Mouse (Mus musculus): ENCODE measurements around the gene Rps15.

Rps15 gene

DNA sequence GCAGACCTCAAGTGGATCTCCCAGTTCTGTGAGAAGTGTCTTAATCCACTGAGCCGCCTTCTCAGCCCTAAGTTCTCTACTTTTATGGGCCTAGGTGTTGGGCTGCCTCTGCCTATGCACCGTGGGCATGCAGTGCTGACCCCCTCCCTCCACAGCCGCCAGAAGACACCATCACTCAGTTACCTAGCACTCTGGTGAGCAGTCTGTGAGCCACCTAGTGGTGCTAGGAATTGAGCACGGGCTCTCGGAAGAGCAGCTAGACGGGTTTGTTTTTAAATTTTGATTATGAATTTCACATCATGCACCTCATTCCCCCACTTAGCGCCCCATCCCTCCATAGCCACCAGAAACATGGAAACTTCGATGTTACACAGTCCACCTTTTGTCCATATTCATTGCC, 3.6 kb upstream of the Rps15 start:
- DNase-seq (ENCODE audit: low read depth), result peak; percentile 30

DNA sequence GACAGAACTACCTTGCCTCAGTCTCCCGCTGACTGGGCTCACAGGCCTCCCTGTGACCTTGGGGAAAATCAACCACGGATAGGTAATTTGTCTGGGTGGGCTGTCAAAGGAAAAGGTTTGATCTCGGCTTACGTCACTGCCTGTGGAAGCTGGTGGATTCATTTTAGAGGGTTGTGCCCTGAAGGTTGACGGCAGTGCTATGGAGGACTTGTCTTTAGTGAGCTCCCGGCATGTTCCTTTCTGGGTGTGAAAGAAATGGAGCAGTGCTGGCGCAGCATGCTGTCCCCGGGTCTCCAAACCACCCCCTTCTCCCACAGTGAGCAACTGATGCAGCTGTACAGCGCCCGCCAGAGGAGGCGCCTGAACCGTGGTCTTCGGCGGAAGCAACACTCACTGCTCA, 1.1 kb downstream of the Rps15 start:
- peak; percentile 47 for DNase-seq (ENCODE audit: low read depth)

DNA sequence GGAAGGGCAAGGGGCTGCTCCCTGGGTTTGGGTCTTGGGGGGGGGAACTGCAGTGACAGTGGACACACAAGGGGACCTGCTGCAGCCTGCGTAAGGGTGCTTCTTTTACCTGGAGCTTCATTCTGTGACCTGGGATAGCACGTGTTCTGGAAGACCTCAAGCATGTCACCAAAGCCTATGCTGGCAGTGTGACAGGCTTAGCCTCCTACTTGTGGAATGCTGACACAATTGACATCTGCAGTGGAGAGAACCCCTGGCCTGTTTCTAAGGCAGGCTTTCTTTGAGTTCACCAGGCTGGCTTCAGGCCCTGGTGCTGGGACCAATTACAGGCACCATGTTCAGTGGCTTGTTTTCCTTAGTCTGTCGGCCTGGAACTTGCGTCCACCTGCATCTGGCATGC, 2.1 kb downstream of the Rps15 start:
- no peak for DNase-seq (ENCODE audit: low read depth)

DNA sequence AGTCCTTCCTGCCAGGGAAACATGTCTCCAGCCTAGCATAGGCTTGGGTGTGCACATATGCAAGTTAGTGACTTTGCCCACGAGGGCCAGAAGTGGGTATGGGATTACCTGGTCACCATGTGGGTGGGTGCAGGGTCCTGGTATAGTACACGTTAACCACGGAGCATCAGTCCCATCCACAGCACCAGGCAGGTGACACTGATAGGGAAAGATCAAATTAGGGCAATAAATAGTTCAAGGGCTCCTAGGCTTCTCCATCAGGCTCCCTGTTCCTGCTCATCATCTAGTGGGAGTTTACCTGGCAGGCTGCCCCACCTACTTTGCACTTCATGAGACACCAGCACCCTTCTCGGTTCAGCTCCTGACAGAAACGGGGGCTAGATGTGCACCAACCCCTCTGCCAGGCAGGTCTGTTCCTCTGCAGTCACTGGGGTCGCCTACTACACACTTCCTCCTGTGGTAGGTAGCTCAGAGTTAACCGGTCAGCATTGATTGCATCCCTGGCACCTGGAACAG, 2.6 kb downstream of the Rps15 start:
- DNase-seq (ENCODE audit: low read depth), result peak; percentile 21

DNA sequence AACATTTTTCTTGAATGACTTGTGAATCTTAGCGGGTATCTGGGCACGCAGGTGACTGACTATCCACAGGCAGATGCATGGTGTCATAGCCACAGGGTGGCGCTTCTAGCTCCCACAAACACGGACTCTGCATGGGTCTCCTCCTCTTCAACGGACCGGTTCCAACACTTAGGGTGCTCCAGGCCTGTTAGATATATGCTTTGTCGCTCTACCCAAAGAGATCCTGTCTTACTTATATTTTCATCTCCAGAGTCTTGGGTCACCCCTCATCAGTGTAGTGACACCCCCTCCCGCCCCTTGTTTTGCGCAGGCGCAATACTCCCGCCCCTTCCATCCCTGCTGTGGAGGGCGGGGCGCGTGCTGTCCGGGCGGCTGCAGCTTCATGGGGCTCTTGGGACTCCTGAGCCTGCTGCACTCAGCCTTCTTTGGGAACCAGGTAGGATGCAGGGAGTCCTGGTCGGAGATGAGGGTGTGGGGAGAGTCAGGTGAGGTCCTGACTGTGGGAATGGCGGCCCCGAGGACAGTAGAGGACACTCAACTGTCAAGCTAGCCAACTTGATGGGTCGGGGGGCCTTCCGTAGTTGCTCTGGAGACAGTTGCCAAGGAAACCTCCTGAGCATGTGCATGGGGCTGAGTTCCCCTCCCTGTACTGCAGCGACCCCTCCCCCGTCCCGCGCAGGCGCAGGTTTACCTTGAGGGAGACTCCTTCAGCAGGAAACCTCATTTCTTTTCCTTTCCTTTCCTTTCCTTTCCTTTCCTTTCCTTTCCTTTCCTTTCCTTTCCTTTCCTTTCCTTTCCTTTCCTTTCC, 3.6 kb downstream of the Rps15 start, which contains the start of gene Apc2:
Gene Apc2 (plus strand): TSS at position 360 of the 808 bp plus-strand sequence.
- peak; percentile 69 for DNase-seq (ENCODE audit: low read depth)

DNA sequence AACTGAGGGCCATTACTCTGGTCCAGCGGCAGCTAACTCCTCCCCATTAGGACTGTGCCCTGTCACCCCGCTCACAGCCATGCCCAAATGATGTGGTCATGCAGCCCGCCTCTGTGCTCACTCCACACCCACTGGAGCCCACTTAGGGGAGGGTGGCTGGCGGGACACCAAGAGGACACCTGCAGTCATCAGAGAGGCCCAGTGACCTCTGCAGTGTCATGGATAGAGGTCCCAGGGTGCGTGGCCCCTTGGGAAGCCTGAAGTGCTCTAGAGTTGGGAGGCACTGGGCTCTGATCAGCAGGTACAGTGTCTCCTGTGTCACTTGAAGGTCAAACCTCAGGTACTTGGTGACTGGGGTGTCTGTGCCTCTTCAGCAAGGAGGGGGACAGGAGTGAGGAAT, 4.6 kb downstream of the Rps15 start:
- DNase-seq (ENCODE audit: low read depth), result no peak

DNA sequence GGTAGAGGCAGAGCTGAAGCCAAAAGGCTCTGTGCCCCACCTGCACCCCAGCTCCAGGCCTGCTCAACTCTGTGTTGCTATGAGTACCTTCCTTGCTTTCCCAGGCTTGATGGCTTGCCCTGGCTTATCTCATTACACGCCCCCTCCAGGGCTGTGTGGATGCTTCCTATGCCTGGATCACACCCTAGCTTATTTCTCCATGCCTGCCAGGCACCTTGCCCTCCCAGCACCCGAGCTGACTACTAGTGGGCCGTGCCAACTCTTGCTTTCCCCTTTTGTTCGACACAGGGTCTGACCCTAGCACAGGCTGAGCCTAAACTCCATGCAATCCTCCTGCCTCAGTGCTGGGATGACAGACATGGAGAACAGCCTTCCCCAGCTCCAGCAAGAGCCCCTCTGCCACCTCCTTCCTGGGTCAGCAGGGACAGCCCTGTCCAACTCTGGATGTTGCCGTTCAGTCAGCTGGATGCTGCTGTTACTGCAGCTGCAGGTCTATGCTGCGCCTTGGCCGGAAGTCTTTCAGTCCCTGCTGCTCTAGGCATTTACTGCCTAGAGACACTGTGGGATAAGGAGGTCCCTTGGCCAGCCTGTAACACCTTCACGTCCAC, 5.4 kb downstream of the Rps15 start:
- DNase-seq (ENCODE audit: low read depth), result no peak

DNA sequence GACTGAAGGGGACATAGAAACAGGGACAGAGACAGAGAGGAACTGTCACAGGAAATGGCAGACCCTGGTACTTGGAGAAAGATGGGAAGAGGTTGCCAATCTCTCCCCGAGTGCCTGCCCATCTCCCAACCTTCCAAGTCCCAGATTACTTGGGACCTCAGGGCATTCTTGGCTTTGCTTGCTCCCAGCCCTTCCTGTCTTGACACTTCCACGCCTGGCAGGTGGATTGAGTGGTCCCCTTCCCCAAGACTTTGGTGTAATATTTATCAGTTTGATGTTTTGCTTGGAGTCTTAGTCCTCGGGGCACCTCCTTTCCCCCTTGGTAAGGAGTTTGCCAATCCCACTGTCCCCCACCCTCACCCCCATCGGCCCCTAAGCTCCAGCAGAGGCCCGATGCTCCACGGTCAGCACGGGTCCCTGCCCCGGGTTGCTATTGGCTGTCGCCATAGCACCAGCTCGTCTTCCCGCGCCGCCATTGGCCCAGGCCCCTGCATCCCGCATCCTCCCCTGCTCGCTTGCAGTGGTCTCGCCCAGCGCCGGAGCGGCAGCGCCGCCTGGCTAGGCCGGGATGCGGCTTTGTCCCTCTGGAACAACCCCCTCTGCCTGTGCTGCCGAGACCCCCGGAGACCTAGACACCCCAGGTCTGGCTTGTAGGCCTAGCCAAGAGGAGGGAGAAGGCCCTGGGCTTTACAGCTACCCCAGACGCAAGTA, 6.5 kb downstream of the Rps15 start:
- DNase-seq (ENCODE audit: low read depth), result no peak

DNA sequence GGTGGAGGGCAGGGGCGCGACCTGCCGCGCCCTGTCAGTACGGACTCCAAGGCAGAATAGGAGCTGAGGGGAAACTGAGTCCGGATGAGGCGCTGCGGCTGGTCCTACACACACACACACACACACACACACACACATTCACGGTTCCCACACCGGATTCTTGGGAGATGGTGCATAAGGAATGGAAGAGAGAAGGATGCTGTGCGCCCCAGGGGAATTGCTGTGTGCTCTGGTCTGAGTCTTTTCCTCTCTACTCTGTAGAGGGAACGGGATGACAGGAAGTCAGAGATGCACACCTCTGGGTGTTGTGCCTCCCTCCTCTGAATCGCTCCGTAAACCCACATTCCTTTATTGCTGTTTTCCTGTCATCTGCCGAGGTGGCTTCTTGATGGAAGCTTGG, 7.0 kb downstream of the Rps15 start:
- DNase-seq (ENCODE audit: low read depth), result no peak

DNA sequence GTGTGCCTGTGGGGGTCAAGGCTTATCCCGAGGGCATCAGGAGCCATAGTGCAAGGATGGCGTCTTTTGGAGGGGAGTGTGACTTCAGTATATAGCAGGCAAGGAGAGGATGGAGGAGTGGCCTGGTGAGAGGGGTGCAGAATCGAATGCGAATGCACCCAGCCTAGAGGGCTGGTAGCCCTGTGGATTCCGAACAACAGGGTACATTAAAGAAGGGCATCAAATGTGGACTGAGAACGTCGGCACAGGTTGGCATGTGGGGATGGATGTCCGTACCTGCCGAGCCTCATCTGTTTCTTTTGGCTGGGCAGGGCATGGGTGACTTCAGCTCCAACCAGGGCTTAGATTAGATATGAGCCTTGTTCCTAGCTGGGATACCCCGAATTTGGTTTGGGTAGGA, 7.6 kb downstream of the Rps15 start:
- DNase-seq (ENCODE audit: low read depth), result no peak

DNA sequence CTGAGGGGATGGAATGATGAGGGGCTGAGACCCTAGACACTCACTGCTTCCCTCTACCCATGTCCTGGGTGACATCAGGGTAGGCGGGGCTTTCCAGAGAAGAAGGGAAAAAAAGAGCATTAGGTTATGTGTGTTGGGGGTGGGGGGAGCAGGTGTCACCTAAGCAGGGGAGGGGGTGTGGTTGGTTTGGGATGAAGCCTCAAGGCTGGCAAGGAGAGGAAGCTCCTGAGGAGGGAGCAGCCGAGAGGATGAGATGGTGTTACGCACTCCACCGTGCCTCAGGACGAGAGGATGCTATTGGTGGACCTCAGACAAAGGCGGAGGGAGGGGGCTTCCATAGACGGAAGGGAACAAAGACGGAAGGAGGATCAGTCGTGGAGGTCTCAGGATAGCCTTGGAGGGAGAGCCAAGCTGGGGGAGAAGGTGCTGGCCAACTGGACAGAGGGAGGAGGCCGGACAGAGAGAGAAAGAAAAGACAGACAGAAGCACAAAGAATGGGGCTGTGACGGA, 8.5 kb downstream of the Rps15 start:
- DNase-seq (ENCODE audit: low read depth), result no peak

DNA sequence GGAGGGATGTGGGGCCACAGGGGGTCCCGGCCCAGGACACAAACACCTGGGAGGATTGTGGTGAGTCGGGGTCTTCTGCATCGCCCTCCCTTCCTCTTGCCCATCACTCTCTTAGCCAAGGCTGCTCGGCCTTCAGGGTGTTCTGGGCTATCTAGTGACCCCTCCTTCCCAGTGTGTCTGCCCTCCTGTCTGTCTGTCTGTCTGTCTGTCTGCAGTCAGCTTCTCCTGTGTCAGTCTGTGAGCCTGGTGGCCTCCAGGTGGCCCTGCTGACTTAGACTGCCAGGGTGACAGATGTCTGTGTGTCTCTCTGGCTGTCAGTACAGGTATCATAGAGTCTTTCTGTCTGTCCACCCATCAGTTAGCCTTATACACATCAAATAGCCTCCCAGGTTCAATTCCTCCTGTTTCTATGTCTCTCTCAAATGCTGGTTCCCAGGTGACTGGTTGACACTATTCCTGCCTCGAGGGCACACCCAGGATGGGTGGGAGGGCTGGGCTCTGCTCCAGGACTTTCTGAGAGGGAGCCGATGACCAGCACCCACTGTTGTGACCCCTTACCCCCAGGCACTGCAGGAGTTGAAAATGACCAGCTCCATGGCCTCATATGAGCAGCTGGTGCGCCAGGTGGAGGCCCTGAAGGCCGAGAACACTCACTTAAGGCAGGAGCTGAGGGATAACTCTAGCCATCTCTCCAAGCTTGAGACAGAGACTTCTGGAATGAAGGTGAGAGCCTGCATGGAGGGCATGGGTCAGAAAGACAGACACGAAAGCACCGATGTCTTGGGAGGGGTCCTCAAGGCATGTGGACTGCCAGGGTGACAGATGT, 9.2 kb downstream of the Rps15 start:
- DNase-seq (ENCODE audit: low read depth), result no peak

DNA sequence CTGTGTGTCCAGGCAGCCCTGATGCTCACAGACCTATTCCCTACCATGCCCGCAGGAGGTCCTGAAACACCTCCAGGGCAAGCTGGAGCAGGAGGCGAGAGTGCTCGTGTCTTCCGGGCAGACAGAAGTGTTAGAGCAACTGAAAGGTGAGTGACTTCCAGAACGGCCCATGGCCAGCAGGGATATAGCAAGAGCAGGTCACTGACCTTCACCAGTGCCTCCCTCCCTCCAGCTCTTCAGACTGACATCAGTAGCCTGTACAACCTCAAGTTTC, 9.8 kb downstream of the Rps15 start:
- DNase-seq (ENCODE audit: low read depth), result no peak

DNA sequence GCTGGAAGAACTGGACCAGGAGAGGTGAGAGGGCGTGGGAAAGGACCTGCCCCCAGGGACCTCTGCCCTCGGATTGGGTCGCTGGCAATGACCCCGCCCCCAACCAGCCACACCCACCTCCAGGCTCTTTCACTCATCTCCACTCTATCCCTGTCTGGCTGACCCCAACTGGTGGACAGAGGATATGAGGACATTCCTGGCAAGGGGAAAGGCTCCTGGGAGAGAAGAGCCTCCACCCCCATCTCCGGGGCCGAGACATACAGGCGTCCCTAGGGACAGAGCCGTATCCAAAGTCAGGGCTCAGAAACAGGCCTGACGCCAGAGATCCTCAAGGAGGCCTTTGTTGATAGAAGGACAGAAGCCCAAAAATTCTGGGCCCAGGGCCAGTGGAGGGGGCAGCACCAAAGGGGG, 10.2 kb downstream of the Rps15 start:
- no peak for DNase-seq (ENCODE audit: low read depth)

DNA sequence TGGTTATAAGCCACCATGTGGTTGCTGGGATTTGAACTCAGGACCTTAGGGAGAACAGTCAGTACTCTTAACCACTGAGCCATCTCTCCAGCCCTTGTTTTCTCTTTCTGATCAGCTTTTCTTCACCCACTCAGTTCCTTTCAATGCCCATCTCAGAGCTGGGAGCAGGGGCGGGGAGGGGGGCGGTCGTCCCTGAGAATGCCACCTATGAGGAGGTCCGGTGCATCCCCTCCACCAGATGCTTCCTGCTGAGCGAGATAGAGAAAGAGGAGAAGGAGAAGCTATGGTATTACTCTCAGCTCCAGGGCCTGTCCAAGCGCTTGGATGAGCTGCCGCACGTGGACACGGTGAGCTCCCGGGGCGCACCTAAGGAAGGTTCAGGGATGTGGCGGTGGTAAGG, 12.2 kb downstream of the Rps15 start:
- DNase-seq (ENCODE audit: low read depth), result no peak

DNA sequence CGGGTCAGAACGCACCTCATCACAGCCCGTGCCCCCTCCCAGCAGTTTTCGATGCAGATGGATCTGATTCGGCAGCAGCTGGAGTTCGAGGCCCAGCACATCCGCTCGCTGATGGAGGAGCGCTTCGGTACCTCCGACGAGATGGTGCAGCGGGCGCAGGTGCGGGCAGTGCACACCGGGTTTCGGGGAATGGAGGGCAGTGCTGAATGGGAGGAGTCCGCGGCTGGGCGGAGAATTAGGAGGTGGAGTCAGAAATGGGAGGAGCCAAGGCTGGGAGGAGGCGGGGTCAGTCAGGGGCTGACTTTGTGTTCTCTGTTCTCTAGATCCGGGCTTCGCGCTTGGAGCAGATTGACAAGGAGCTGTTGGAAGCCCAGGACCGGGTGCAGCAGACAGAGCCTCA, 12.6 kb downstream of the Rps15 start:
- no peak for DNase-seq (ENCODE audit: low read depth)

DNA sequence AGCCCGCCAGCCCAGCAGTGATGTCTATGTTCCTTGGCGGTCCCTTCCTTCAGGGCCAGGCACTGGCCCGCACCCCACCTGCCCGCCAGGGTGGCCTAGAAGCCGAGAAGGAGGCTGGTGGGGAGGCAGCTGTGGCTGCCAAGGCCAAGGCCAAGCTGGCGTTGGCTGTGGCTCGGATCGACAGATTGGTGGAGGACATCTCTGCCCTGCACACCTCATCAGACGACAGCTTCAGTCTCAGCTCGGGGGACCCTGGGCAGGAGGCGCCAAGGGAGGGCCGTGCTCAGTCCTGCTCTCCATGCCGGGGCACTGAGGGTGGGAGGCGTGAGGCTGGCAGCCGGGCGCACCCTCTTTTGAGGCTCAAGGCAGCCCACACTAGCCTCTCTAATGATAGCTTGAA, 19.3 kb downstream of the Rps15 start:
- DNase-seq (ENCODE audit: low read depth), result no peak

DNA sequence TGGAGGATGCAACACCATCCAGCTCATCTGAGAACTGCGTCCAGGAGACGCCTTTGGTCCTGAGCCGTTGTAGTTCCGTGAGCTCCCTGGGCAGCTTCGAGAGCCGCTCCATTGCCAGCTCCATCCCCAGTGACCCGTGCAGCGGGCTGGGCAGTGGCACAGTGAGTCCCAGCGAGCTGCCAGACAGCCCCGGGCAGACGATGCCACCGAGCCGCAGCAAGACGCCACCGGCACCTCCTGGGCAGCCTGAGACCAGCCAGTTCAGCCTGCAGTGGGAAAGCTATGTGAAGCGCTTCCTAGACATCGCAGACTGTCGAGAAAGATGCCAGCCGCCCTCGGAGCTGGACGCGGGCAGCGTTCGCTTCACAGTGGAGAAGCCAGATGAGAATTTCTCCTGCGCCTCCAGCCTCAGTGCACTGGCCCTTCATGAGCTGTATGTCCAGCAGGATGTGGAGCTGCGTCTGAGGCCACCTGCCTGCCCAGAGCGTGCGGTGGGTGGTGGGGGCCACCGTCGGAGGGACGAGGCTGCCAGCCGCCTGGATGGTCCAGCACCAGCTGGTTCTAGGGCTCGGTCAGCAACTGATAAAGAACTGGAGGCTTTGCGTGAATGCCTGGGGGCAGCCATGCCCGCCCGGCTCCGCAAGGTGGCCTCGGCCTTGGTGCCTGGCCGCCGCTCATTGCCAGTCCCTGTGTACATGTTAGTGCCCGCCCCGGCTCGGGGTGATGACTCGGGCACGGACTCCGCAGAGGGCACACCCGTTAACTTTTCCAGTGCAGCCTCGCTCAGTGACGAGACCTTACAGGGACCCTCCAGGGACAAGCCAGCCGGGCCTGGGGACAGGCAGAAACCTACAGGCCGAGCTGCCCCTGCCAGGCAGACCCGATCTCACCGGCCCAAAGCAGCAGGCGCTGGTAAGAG, 20.6 kb downstream of the Rps15 start:
- no peak for DNase-seq (ENCODE audit: low read depth)

DNA sequence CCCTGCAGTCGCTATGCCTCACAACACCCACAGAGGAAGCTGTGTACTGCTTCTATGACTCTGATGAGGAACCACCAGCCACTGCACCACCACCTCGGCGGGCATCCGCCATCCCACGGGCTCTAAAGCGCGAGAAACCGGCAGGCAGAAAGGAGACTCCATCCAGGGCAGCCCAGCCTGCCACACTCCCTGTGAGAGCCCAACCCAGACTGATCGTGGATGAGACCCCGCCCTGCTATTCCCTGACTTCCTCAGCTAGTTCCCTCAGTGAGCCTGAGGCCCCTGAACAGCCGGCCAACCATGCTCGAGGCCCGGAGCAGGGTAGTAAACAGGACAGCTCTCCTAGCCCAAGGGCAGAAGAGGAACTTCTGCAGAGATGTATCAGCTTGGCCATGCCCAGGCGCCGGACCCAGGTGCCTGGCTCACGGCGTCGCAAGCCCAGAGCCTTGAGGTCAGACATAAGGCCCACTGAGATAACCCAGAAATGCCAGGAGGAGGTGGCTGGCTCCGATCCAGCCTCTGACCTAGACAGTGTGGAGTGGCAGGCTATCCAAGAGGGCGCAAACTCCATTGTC, 21.5 kb downstream of the Rps15 start:
- DNase-seq (ENCODE audit: low read depth), result no peak

DNA sequence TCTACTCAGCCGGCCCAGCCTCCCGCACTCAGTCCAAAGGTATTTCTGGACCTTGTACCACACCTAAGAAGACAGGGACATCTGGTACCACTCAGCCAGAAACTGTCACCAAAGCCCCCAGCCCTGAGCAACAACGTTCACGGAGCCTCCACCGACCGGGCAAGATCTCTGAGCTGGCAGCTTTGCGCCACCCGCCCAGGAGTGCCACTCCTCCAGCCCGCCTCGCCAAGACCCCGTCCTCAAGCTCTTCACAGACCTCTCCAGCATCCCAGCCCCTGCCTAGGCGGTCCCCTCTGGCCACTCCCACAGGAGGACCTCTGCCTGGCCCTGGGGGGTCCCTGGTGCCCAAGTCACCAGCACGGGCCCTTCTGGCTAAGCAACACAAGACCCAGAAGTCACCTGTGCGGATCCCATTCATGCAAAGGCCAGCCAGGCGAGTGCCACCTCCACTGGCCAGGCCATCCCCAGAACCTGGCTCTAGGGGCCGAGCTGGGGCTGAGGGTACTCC, 22.3 kb downstream of the Rps15 start:
- no peak for DNase-seq (ENCODE audit: low read depth)

Data from 416B (cell line).